Mouse (Mus musculus) myocyte (in vitro differentiated cells): ENCODE data around the gene Met.

Source experiments
- CEBPB ChIP-seq: IDR thresholded peaks from 2 replicates; pipeline ENCODE4 v1.6.1; 2011; ENCODE audit warnings: mild to moderate bottlenecking, moderate library complexity; ENCODE audit not compliant: poor library complexity, insufficient read depth, severe bottlenecking
- E2F4 ChIP-seq: IDR thresholded peaks from one replicate; pipeline ENCODE4 v1.6.1; 2011; ENCODE audit warnings: mild to moderate bottlenecking, control low read depth, moderate library complexity; ENCODE audit not compliant: insufficient read depth
- MAX ChIP-seq: IDR thresholded peaks from one replicate; pipeline ENCODE4 v1.6.1; 2011; ENCODE audit warnings: low read depth, mild to moderate bottlenecking, control low read depth
- MYOD1 ChIP-seq, 3 experiments: IDR thresholded peaks; one replicate each; pipeline ENCODE4 v1.6.1; 2011; ENCODE audit warnings: control low read depth in 2 of 3, low read depth in 2 of 3, mild to moderate bottlenecking in 2 of 3, moderate library complexity in 1 of 3; ENCODE audit not compliant: insufficient read length in 2 of 3, control insufficient read depth in 1 of 3
- MYOG ChIP-seq, 3 experiments: IDR thresholded peaks; one replicate each; pipeline ENCODE4 v1.6.1; 2011; ENCODE audit warnings: control low read depth in 2 of 3, low read depth in 2 of 3, mild to moderate bottlenecking in 2 of 3; ENCODE audit not compliant: insufficient read length in 2 of 3, control insufficient read depth in 1 of 3, insufficient read depth in 1 of 3
- POLR2A ChIP-seq: IDR thresholded peaks from one replicate; pipeline ENCODE4 v1.6.1; 2011; ENCODE audit warnings: low read depth, mild to moderate bottlenecking, control low read depth, moderate library complexity; ENCODE audit not compliant: insufficient read length
- POLR2AphosphoS2 ChIP-seq: IDR thresholded peaks from one replicate; pipeline ENCODE4 v1.6.1; 2011; ENCODE audit warnings: low read depth, control low read depth; ENCODE audit not compliant: insufficient read length
- REST ChIP-seq: IDR thresholded peaks from one replicate; pipeline ENCODE4 v1.6.1; 2011; ENCODE audit warnings: mild to moderate bottlenecking, control low read depth, moderate library complexity; ENCODE audit not compliant: insufficient read depth, insufficient read length
- SRF ChIP-seq: IDR thresholded peaks from one replicate; pipeline ENCODE4 v1.6.1; 2011; ENCODE audit warnings: low read depth; ENCODE audit not compliant: control insufficient read depth, insufficient read length
- TCF12 ChIP-seq: IDR thresholded peaks from one replicate; pipeline ENCODE4 v1.6.1; 2011; ENCODE audit warnings: mild to moderate bottlenecking, control low read depth; ENCODE audit not compliant: poor library complexity, insufficient read depth, severe bottlenecking
- TCF3 ChIP-seq: IDR thresholded peaks from one replicate; pipeline ENCODE4 v1.6.1; 2011; ENCODE audit warnings: low read depth, control low read depth; ENCODE audit not compliant: insufficient read length
- USF1 ChIP-seq: IDR thresholded peaks from one replicate; pipeline ENCODE4 v1.6.1; 2011; ENCODE audit warnings: low read depth, mild to moderate bottlenecking, control low read depth, moderate library complexity

- no peak for TF ChIP-seq POLR2A
- no peak for TF ChIP-seq CEBPB
- TF ChIP-seq POLR2AphosphoS2, result no peak
- TF ChIP-seq TCF12, result no peak
- no peak for TF ChIP-seq SRF
- TF ChIP-seq MAX, result no peak
- TF ChIP-seq REST, result no peak
- no peak for TF ChIP-seq E2F4
- no peak for TF ChIP-seq MYOG (IDR thresholded peaks at IDR 0.05; ENCODE audit: control insufficient read depth in 1 of 3, insufficient read depth in 1 of 3, insufficient read length in 2 of 3, low read depth in 2 of 3)
- TF ChIP-seq USF1, result no peak
- TF ChIP-seq TCF3, result no peak
- TF ChIP-seq MYOD1 (IDR thresholded peaks at IDR 0.05; ENCODE audit: control insufficient read depth in 1 of 3, insufficient read length in 2 of 3, low read depth in 2 of 3), result no peak
Measured at GRCm38 (mm10) chr6:17580349-17580748, 116.7 kb downstream of the Met start.
